Mouse (Mus musculus): ENCODE data around the gene Olfr741. TPM values are rescaled to one million over a fixed set of nuclear protein-coding genes. Genes with fewer than 3 reads are reported as not detected.

The Olfr741 gene
- polyA plus RNA-seq (2012), result not detected in 2 replicates

GRCm38 (mm10) chr14:50472438-50472837 is at the start of gene Olfr741:
Gene Olfr741 (plus strand): TSS chr14:50472738.

DNA sequence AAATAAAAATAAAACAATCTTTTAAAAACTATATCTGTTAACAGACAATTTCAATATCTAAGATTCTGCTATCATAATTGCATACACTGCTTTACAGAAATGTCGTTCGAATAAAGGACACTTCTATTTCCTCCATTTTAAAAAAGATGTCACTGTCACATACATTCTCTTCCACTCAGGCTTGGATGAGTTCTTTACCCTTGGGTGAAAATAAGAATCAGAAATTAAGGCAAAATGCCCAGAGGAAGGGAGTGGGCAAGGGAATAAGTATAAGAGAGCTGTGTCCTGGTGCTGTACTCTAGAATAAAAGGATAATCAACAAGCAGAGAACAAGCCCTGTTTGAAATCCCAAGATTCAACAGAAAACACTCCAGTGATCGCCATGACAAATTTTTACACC is 27.3 kb upstream of the Olfr741 start, which contains the start of gene Olfr740:
Gene Olfr740 (plus strand): TSS at position 301 of the 400 bp plus-strand sequence.

GRCm38 (mm10) chr14:50503300-50503699 is 30.8 kb downstream of the Olfr741 start, which contains the start of gene Olfr742:
Gene Olfr742 (plus strand): TSS chr14:50503600.

DNA sequence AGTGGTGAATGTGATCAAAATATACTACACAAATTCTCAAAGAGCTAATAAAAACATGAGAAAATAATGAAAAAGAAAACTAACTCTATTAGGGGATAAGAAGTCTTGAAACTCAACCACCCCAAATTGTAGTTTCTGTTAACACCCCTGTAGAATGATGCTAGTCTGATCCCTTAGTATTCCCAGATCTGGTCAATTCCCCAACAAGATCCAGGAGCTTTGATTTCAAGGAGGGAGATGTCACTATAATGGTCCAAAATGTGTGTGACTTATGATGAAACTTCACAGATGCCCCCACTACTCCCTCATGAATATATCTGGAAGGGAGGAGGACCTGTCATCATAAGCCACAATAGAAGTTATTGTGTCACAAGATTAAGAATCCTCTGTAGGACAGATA is 49.0 kb downstream of the Olfr741 start, which contains the start of gene Olfr743:
Gene Olfr743 (plus strand): TSS at position 301 of the 400 bp plus-strand sequence.

Other genes starting within 250 kb of the Olfr741 start
- not detected in 2 replicates for gene Olfr731, start 230.9 kb upstream of the Olfr741 start, polyA plus RNA-seq (2012)
- not detected in 2 replicates for gene Olfr732, start 188.5 kb upstream of the Olfr741 start, polyA plus RNA-seq (2012)
- gene Olfr733, start 171.2 kb upstream of the Olfr741 start, polyA plus RNA-seq (2012), result not detected in 2 replicates
- gene Olfr734, start 146.0 kb upstream of the Olfr741 start, polyA plus RNA-seq (2012), result not detected in 2 replicates
- gene Olfr735, start 123.9 kb upstream of the Olfr741 start, polyA plus RNA-seq (2012), result not detected in 2 replicates
- not detected in 2 replicates for gene Tlr11, start 114.8 kb upstream of the Olfr741 start, polyA plus RNA-seq (2012)
- gene Olfr736, start 91.6 kb upstream of the Olfr741 start, polyA plus RNA-seq (2012), result not detected in 2 replicates
- gene Olfr738, start 65.2 kb upstream of the Olfr741 start, polyA plus RNA-seq (2012), result not detected in 2 replicates
- 0.05 TPM in 1 of 2 replicates, not detected in the other for gene Olfr739, start 54.1 kb upstream of the Olfr741 start, polyA plus RNA-seq (2012)
- gene Olfr740, start 27.2 kb upstream of the Olfr741 start, polyA plus RNA-seq (2012), result not detected in 2 replicates
- not detected in 2 replicates for gene Olfr742, start 30.9 kb downstream of the Olfr741 start, polyA plus RNA-seq (2012)
- not detected in 2 replicates for gene Olfr743, start 49.1 kb downstream of the Olfr741 start, polyA plus RNA-seq (2012)
- not detected in 2 replicates for gene Olfr744, start 142.1 kb downstream of the Olfr741 start, polyA plus RNA-seq (2012)
- gene Olfr745, start 166.7 kb downstream of the Olfr741 start, polyA plus RNA-seq (2012), result not detected in 2 replicates
- not detected in 2 replicates for gene Olfr746, start 174.3 kb downstream of the Olfr741 start, polyA plus RNA-seq (2012)
- gene Olfr747, start 220.5 kb downstream of the Olfr741 start, polyA plus RNA-seq (2012), result not detected in 2 replicates
- gene Olfr748, start 234.6 kb downstream of the Olfr741 start, polyA plus RNA-seq (2012), result not detected in 2 replicates